Mouse (Mus musculus): ENCODE results near the gene Drd3. TPM values are rescaled to one million over a fixed set of nuclear protein-coding genes. Genes with fewer than 3 reads are reported as not detected.

The Drd3 gene
- total RNA-seq (2023): not detected

DNA sequence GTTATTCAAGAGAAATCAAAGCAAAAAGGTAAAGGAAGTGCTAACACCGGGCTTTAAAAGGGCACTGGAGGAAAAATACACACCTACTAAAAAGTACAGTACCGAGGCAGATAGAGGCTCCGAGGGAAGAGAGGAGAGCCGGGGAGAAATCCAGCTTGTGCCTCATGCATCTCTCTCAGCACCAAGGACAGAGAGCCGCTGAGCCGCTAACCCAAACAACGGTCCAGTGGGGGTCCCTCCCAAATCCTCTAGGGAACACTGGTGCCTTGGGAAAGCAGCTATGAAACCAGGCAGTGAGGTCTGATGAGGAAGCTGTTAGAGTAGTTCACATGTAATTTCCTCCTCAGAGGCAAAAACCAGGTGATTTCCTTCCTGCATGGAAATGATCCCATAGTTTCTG is at the start of gene Drd3:
Gene Drd3 (plus strand): TSS at position 276 of the 400 bp plus-strand sequence.

Other genes with a start within 250 kb of the Drd3 start
- not detected for gene Tigit, start 89.9 kb upstream of the Drd3 start, total RNA-seq (2023)
- gene Ccdc191, start 135.8 kb downstream of the Drd3 start, total RNA-seq (2023): 10 to 100 TPM in 1 of 2 experiments, 1 to 10 TPM in 1; 6.4 to 10.5 TPM
- 10 to 100 TPM; 20.4 to 24.0 TPM for gene Qtrt2, start 172.8 kb downstream of the Drd3 start, total RNA-seq (2023)
- 1 to 10 TPM; 5.9 to 6.6 TPM for gene Zdhhc23, start 225.8 kb downstream of the Drd3 start, total RNA-seq (2023)